Mouse (Mus musculus) embryonic fibroblast, embryonic 13.5 days (primary cell): ENCODE measurements around the gene Hmga2. TPM values are rescaled to one million over a fixed set of nuclear protein-coding genes. Genes with fewer than 3 reads are reported as not detected.

Experiments used
- H3K27ac ChIP-seq: 2 replicates; pipeline ENCODE4 v1.5.1; 2012; ENCODE audit warnings: low read length, control low read depth, inconsistent platforms; ENCODE audit not compliant: insufficient read depth
- H3K4me1 ChIP-seq: 2 replicates; pipeline ENCODE4 v1.6.1; 2011; ENCODE audit warnings: low read length; ENCODE audit not compliant: control insufficient read depth, insufficient read depth
- H3K4me3 ChIP-seq: 2 replicates; pipeline ENCODE4 v1.5.1; 2011; ENCODE audit warnings: mild to moderate bottlenecking, control low read depth, low read length; ENCODE audit not compliant: insufficient read depth
- CTCF ChIP-seq: IDR thresholded peaks from 2 replicates; pipeline ENCODE4 v1.5.1; 2011; ENCODE audit warnings: mild to moderate bottlenecking, control low read depth, low read length, moderate library complexity, borderline replicate concordance; ENCODE audit not compliant: insufficient read depth
- POLR2A ChIP-seq: IDR thresholded peaks from 2 replicates; pipeline ENCODE4 v1.6.1; 2011; ENCODE audit warnings: low read depth, mild to moderate bottlenecking, control low read depth, low read length, moderate library complexity
- polyA plus RNA-seq: library from polyadenylated mRNA; stranded (reverse); fragments of >200 nt; gene quantifications from 2 replicates; pipeline ENCODE4 v1.2.4, GENCODE M21; 2011; ENCODE audit warnings: low read depth; ENCODE audit not compliant: missing spikeins, insufficient read length

The Hmga2 gene
- polyA plus RNA-seq, result 195 and 437 TPM in 2 replicates

DNA sequence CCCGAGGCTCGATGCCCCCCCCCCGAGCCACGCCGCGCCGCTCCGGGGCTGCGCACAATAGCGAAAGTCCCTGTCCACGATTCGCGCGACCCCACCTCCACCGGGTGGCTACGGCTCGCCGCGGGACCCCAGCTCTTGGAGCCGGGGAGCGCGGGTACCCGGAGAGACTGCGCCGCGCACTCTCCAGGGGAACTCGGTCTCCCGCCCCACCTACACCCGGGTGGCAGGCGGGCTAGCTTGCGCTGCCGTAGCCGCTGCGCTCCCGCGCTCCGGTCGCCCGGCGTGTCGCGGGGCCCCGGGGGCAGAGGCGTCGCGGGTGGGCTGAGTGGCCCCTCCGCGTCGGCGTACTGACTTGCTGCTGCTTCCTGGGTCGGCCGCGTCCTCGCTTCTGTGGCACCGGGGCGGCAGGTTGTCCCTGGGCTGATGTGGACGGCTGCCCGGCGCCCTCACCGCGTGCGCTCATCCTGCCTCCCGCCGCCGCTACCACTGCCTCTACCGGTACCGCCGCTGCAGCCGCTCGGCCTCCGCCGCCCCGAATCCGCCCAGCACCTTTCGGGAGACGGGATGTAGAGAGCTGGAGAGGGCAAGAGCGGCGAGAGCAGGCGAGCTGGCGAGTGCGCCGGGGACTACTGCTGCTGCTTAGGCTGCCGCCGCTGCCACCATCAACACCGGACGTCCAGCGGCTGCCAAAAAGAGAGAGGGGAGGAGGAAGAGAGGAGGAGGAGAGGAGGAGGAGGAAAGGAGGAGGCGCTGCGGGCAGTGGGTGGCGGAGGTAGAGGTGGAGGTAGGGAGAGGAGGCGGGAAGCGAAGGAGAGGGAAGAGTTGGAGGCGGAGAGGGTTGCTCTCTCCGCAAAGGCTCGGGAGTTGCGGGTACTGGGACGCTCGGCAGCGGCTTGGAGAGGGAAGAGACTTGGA lies at the start of gene Hmga2:
Hmga2 (minus strand) TSS at position 869 of the 915 bp plus-strand sequence.
- Histone ChIP-seq H3K4me3 (peak within 1 kb of the TSS; percentile 91), H3K27ac (peak within 1 kb of the TSS; percentile 95), H3K4me1 (no peaks in the 10 kb centered on the region)
- no peak for TF ChIP-seq CTCF
- TF ChIP-seq POLR2A, result peak; percentile 90

DNA sequence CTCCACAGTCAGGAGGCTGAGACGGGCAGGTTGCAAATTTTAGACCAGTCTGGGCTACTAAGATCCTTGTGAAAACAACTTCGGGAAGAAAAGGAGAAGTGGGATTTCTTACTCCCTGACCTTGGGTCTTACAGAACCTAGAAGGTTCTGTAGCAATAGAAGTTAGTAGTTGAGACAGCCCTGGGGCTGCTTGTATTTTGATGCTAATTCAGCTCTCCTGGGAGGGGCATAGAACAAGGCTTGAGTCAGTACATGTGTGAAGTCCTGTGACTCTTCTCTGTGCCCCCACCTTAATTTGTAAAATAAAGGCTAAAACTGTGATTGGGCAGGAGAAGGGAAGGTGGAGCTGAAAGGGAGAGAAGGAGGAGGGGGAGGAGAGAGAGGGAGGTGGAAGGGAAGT lies 46.7 kb upstream of the Hmga2 start:
- TF ChIP-seq POLR2A, result no peak
- Histone ChIP-seq H3K27ac (no peak overlapping the region), H3K4me3 (no peak overlapping the region), H3K4me1 (no peaks in the 10 kb centered on the region)

DNA sequence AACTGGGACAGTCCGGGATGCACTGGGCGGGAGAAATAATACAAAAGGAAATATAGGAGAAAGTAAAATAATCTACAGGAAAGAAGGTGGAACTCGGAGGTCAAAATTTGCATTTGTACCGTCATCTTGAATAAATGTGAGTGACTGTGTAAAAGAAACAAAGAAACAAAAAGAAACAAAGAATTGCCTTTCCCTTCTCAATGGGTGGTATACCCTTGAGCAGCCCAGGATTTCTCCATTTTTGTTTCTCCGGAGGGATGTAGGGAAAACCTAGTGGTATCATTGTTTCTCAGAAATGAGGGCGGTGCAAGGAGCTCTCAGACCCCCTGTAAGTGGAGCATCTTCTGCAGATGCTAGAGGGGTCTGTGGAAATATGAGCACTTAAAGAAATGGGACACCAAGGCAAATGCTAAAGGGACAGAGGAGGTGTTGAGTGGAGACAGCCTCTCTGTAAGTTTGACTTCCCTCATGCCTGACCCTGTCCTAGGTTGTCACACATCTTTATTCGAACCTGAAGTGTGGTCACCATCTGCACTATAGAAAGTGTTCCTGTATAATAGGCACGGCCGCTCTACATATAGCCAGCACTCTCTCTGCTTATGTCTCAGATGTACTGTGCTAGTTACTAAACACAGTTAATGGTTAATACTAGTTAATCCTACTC lies 45.8 kb upstream of the Hmga2 start:
- Histone ChIP-seq H3K4me1 (no peaks in the 10 kb centered on the region), H3K4me3 (no peak overlapping the region), H3K27ac (no peak overlapping the region)
- TF ChIP-seq CTCF (no peak), POLR2A (no peak)

DNA sequence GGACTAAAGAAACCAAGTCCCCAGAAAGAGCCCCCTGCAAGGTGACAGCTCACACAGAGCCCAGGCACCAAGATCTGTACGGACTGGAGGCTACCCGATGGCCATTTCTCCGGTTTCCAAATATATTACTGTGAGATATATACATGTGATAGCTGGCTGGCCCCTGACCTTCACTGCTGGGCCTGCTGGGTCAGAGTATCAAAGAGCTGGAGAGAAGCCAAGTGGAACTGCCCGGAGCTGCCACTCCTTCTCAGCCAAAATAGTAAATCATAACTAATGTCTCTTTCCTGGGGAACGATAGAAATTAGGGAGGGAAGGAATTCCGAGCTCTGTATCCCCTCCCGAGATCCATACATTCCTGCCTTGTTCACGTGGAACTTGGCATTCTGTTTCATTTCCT lies 40.0 kb upstream of the Hmga2 start:
- Histone ChIP-seq H3K4me1 (peaks cover 19% of the 10 kb centered on the region), H3K27ac (no peak overlapping the region), H3K4me3 (no peak overlapping the region)
- TF ChIP-seq CTCF, result no peak
- no peak for TF ChIP-seq POLR2A

DNA sequence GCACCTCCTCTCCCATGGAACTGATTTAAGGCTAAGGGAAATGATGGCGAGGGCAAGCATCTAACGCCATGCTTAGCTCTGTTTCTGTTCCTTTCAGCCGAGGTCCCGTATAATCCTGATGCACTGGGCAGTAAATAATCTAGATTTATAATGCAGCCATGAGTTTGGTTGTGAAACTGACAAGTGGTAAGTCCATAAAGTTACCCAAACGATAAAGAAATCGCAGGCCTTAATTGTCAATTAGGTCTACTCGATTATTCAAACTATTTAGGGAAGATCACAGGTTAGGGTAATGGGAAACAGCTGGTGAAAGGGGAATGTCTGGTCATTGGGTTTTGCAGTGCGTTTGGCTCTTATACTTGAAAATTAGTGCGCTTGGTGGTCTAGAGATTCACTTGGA lies 37.5 kb upstream of the Hmga2 start:
- peaks cover 23% of the 10 kb centered on the region for H3K4me1 ChIP-seq
- H3K4me3 ChIP-seq, result no peak overlapping the region
- TF ChIP-seq CTCF (no peak), POLR2A (no peak)
- H3K27ac ChIP-seq, result peak overlapping the region; percentile 25; the same call in 1 of the 2 replicates

DNA sequence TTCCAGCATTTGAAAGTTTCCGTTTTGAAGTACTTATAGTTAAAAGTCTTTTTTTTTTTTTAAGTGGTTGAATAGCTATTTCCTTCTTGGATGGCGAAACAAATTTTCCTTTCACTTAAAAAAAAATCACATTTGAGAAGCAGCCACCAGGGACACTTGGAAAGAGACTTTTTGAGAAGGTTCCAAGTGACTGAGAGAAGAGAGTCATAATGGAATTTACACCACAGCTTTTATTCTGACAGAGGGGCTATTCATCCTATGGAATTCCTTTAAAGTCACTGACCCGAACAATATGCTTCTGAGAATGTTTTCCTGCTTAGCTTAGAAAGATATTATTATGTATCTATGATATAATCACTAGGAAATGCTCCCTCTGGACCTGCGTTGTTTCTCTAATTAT lies 36.7 kb upstream of the Hmga2 start:
- H3K27ac ChIP-seq, result no peak overlapping the region; the same call in 1 of the 2 replicates
- no peak for TF ChIP-seq CTCF
- no peak for TF ChIP-seq POLR2A
- H3K4me3 ChIP-seq, result no peak overlapping the region
- peaks cover 23% of the 10 kb centered on the region for H3K4me1 ChIP-seq

DNA sequence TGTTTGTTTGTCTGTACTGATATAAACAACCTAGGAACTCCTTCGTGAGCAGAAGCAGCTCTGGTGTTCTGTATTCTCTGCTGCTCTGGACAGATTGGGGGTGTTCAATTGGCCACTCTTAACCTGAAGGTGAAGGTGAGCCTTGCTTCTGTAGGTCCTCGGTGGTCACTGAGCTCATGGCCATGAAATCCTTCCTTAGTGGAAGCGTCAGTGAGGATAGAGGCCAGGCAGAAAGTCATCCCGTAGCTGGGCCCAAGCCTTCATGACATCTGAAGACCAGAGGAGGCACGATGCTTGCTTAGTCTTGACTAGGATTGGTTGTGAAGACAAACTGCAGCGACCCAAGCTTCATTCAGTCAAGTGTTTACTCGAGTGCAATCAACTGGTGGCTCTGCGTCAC lies 35.9 kb upstream of the Hmga2 start:
- Histone ChIP-seq H3K4me1 (peaks cover 23% of the 10 kb centered on the region), H3K4me3 (no peak overlapping the region), H3K27ac (no peak overlapping the region)
- TF ChIP-seq POLR2A, result no peak
- TF ChIP-seq CTCF, result no peak

DNA sequence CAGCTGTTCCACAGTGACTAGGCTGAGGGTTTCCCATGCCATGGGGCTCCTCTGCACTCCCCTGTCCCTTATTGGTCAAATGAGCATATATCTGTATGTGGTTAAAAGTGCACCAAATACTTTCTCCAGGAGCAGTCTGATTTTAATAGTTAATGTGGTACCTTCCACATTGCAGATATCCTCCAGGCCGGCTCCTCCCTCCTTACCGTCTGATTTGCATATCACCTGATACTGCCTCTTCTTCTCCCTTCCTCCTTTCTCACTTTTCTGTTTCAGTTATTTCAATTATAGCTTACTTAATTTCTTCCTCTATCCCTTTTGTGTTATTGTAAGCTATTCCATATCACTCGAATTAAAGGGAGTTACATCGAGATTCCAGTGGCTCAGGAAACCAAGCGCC lies 27.7 kb upstream of the Hmga2 start:
- no peaks in the 10 kb centered on the region for H3K4me1 ChIP-seq
- TF ChIP-seq CTCF (no peak), POLR2A (no peak)
- no peak overlapping the region for H3K27ac ChIP-seq
- no peak overlapping the region for H3K4me3 ChIP-seq

DNA sequence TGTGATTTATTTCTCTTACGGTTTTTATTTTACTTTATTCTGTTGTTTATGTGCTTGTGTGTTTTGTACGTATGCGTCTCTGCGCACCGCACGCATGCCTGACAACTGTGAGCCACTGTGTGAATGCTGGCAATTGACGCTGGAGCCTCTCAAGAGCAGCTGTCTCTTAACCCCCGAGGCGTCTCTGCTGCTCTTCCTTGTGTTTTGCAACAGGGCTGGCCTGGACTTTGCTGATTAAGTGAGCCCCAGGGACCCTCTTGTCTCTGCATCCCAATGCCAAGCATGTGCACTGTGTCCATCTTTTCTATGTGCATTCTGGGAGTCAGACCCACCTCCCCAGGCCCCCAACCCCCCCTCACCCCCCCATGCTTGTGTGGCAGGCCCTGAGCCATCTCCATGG lies 24.5 kb upstream of the Hmga2 start:
- H3K27ac ChIP-seq, result no peak overlapping the region
- TF ChIP-seq POLR2A (no peak), CTCF (no peak)

DNA sequence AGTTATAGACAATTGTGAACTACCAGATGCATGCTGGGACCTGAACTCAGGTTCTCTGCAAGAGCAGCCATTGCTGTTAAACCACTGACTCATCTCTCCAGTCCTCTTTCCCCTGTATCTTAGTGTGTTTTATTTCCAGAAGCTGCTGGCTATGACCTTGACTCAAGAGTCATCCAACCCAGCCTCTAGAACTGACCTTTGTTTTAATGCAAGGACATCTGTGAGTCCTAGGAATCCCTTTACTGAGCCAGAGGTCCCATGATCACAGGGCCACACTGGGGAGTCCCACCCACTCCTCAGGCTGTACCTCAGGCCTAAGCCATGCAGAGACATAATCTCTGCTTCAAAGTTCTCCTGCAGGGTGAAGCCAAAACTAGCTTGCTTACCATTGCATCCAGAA lies 21.8 kb upstream of the Hmga2 start:
- no peaks in the 10 kb centered on the region for H3K4me1 ChIP-seq
- no peak for TF ChIP-seq CTCF
- no peak for TF ChIP-seq POLR2A
- H3K27ac ChIP-seq, result no peak overlapping the region
- no peak overlapping the region for H3K4me3 ChIP-seq

More for the DNA sequence above, 24.5 kb upstream of the Hmga2 start:
- H3K4me1 ChIP-seq, result no peaks in the 10 kb centered on the region
- H3K4me3 ChIP-seq, result no peak overlapping the region
